In the genomic region with DNA sequence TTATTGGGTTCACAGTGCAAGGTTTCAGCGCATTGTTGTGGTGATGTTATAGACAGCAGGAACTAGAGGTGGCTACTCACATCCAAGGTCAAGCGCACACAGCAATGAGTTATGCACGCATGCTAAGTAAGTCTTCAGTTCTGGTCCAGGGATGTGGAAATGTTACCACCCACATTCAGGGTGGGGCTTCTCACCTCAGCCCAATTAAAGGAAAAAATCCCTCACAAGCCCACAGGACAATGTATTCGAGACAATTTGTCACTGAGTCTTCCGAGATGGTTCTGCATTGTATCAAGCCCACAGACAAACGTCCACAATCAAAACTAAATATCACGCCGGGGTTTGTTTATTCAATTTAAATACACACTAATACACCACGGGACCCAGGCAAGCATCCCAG, we compare ENCODE assay signal across 8 mouse cellular contexts. TPM values are rescaled to one million over a fixed set of nuclear protein-coding genes. Genes with fewer than 3 reads are reported as not detected.
DNase-seq lines count a peak whose midpoint lies in the region; ATAC-seq and TF ChIP-seq lines count a peak whose summit lies in the region.

No protein-coding gene starts in this region.

- no peak for TF ChIP-seq EP300 in MEL (IDR thresholded peaks at IDR 0.05; ENCODE audit: low read depth in 1 of 2, low read length in 2 of 2)

- peaks cover 6% of the 10 kb centered on the region; the same call in 1 of the 2 replicates for H3K4me1 ChIP-seq in heart, embryonic 11.5 days (ENCODE audit: control insufficient read depth, insufficient read depth, low read length)
- H3K4me1 ChIP-seq in MEL (ENCODE audit: control insufficient read depth in 1 of 2, insufficient read depth in 2 of 2, low read length in 2 of 2) = peaks cover 0 to 5% of the 10 kb centered on the region in 2 experiments; a peak in 3 of 4 replicates
- no peaks in the 10 kb centered on the region; the same call in 1 of the 2 replicates for H3K4me1 ChIP-seq in forebrain, embryonic 11.5 days (replicated peaks; ENCODE audit: control insufficient read depth, insufficient read depth, low read length)
- H3K4me1 ChIP-seq in kidney, embryonic 15.5 days = peaks cover 6% of the 10 kb centered on the region
- peaks cover 17% of the 10 kb centered on the region for H3K4me1 ChIP-seq in midbrain, embryonic 15.5 days

- peak overlapping the region; percentile 75; the same call in 1 of the 2 replicates for H3K9ac ChIP-seq in heart, embryonic 11.5 days (ENCODE audit: low read depth, low read length)
- H3K9ac ChIP-seq in MEL (ENCODE audit: control insufficient read depth, low read depth, low read length, poor library complexity, severe bottlenecking) = peak overlapping the region; percentile 65
- no peak overlapping the region; the same call in 1 of the 2 replicates for H3K9ac ChIP-seq in forebrain, embryonic 11.5 days (ENCODE audit: low read length)
- peak overlapping the region; percentile 34; the same call in 1 of the 2 replicates for H3K9ac ChIP-seq in kidney, embryonic 15.5 days
- H3K9ac ChIP-seq in midbrain, embryonic 15.5 days = peak overlapping the region; percentile 92

- H3K27ac ChIP-seq in heart, embryonic 11.5 days (ENCODE audit: low read depth, low read length) = no peak overlapping the region
- no peak overlapping the region; the same call in 1 of the 2 replicates for H3K27ac ChIP-seq in MEL (ENCODE audit: control insufficient read depth, low read depth, low read length)
- no peak overlapping the region for H3K27ac ChIP-seq in forebrain, embryonic 11.5 days (ENCODE audit: low read depth, low read length)
- no peak overlapping the region for H3K27ac ChIP-seq in kidney, embryonic 15.5 days
- peak overlapping the region; percentile 91 for H3K27ac ChIP-seq in midbrain, embryonic 15.5 days

- DNase-seq in heart, postnatal 14 days = no peak
- DNase-seq in MEL (ENCODE audit: low read depth, low spot score) = peak; percentile 28
- DNase-seq in forebrain, embryonic 11.5 days (ENCODE audit: low spot score) = no peak
- DNase-seq in thymus, postnatal 36 days = no peak
- DNase-seq in urinary bladder, postnatal 4 days (ENCODE audit: low spot score in 2 of 2) = no peak

- no peak for TF ChIP-seq CTCF in MEL (IDR thresholded peaks at IDR 0.05 in 2 of 3, conservative IDR thresholded peaks at IDR 0.05 in 1 of 3; ENCODE audit: control insufficient read depth in 1 of 3, insufficient read depth in 1 of 3, low read depth in 2 of 3, low read length in 3 of 3, poor library complexity in 1 of 3, severe bottlenecking in 1 of 3)

- no peak for ATAC-seq in heart, embryonic 11.5 days (replicated peaks; ENCODE audit: insufficient number of reproducible peaks, low FRiP score, low TSS enrichment)
- ATAC-seq in forebrain, embryonic 11.5 days (replicated peaks; ENCODE audit: low FRiP score) = peak; percentile 18
- peak; percentile 7; the same call in 1 of the 2 replicates for ATAC-seq in kidney, embryonic 15.5 days (replicated peaks; ENCODE audit: low FRiP score)
- peak; percentile 24 for ATAC-seq in midbrain, embryonic 15.5 days (replicated peaks)

- H3K4me2 ChIP-seq in heart, embryonic 11.5 days = peak overlapping the region; percentile 79
- peak overlapping the region; percentile 64; the same call in 1 of the 2 replicates for H3K4me2 ChIP-seq in forebrain, embryonic 11.5 days (ENCODE audit: low read depth, low read length, severe bottlenecking)
- peak overlapping the region; percentile 63 for H3K4me2 ChIP-seq in kidney, embryonic 15.5 days
- H3K4me2 ChIP-seq in midbrain, embryonic 15.5 days = peak overlapping the region; percentile 65

- intact Hi-C loops in heart, postnatal 14 days (cut with DNase I) = loop anchor here (5.0 kb wide), 1 partner anchor 40 kb away; no protein-coding TSS in a partner anchor

- peak overlapping the region; percentile 79 for H3K4me3 ChIP-seq in heart, embryonic 11.5 days (ENCODE audit: low read depth, low read length)
- H3K4me3 ChIP-seq in MEL (ENCODE audit: control insufficient read depth in 1 of 2, insufficient read depth in 1 of 2, low read depth in 2 of 2, low read length in 2 of 2) = peak overlapping the region; percentile 81 to 97
- no peak overlapping the region for H3K4me3 ChIP-seq in forebrain, embryonic 11.5 days (ENCODE audit: low read depth, low read length)
- peak overlapping the region; percentile 66 for H3K4me3 ChIP-seq in kidney, embryonic 15.5 days (replicated peaks)
- peak overlapping the region; percentile 94 for H3K4me3 ChIP-seq in midbrain, embryonic 15.5 days

- WGBS in heart, embryonic 11.5 days (ENCODE audit: insufficient replicate concordance) = 78% methylated on average over 9 of the region's 9 CpGs
- 82% methylated on average over 9 of the region's 9 CpGs for WGBS in forebrain, embryonic 11.5 days
- WGBS in kidney, embryonic 15.5 days = 73% methylated on average over 9 of the region's 9 CpGs
- 74% methylated on average over 9 of the region's 9 CpGs for WGBS in midbrain, embryonic 15.5 days

- TF ChIP-seq POLR2A in MEL (IDR thresholded peaks at IDR 0.05; ENCODE audit: control insufficient read depth in 1 of 2, insufficient read depth in 1 of 2, low read depth in 1 of 2, low read length in 2 of 2, poor library complexity in 1 of 2) = no peak

- H3K36me3 ChIP-seq in heart, embryonic 11.5 days (ENCODE audit: control insufficient read depth, insufficient read depth, low read length) = no peaks in the 10 kb centered on the region
- H3K36me3 ChIP-seq in MEL (ENCODE audit: control insufficient read depth in 1 of 2, insufficient read depth in 2 of 2, low read length in 2 of 2) = peaks cover 0 to 11% of the 10 kb centered on the region in 2 experiments; a peak in 2 of 4 replicates
- H3K36me3 ChIP-seq in forebrain, embryonic 11.5 days (ENCODE audit: control insufficient read depth, insufficient read depth, low read length) = no peaks in the 10 kb centered on the region
- H3K36me3 ChIP-seq in kidney, embryonic 15.5 days = no peaks in the 10 kb centered on the region
- no peaks in the 10 kb centered on the region for H3K36me3 ChIP-seq in midbrain, embryonic 15.5 days (replicated peaks)

- peaks cover 10% of the 10 kb centered on the region for H3K79me2 ChIP-seq in MEL (ENCODE audit: control insufficient read depth, insufficient read depth, low read length, poor library complexity)

- TF ChIP-seq RAD21 in MEL (IDR thresholded peaks at IDR 0.05; ENCODE audit: low read depth, low read length) = no peak

- H3K27me3 ChIP-seq in heart, embryonic 11.5 days (ENCODE audit: control insufficient read depth, insufficient read depth, low read length) = no peaks in the 10 kb centered on the region
- no peaks in the 10 kb centered on the region; a peak in 1 of 4 replicates for H3K27me3 ChIP-seq in MEL (ENCODE audit: control insufficient read depth in 1 of 2, insufficient read depth in 2 of 2, low read length in 2 of 2)
- H3K27me3 ChIP-seq in forebrain, embryonic 11.5 days (ENCODE audit: control insufficient read depth, insufficient read depth, low read length) = no peaks in the 10 kb centered on the region
- no peaks in the 10 kb centered on the region for H3K27me3 ChIP-seq in kidney, embryonic 15.5 days
- no peaks in the 10 kb centered on the region for H3K27me3 ChIP-seq in midbrain, embryonic 15.5 days (replicated peaks)

- H3K9me3 ChIP-seq in heart, embryonic 11.5 days (replicated peaks; ENCODE audit: control insufficient read depth, low read length) = no peaks in the 10 kb centered on the region
- H3K9me3 ChIP-seq in MEL (replicated peaks; ENCODE audit: insufficient read depth, low read length) = no peaks in the 10 kb centered on the region
- no peaks in the 10 kb centered on the region for H3K9me3 ChIP-seq in forebrain, embryonic 11.5 days (ENCODE audit: control insufficient read depth, low read length)
- H3K9me3 ChIP-seq in kidney, embryonic 15.5 days (replicated peaks) = no peaks in the 10 kb centered on the region
- no peaks in the 10 kb centered on the region for H3K9me3 ChIP-seq in midbrain, embryonic 15.5 days

TF ChIP-seq in MEL, 35 proteins besides CTCF, POLR2A, EP300 and RAD21:
- TF ChIP-seq ZNF384 (IDR thresholded peaks at IDR 0.05; ENCODE audit: low read depth, low read length) = no peak
- no peak for TF ChIP-seq ZC3H11A (IDR thresholded peaks at IDR 0.05; ENCODE audit: low read depth, low read length)
- TF ChIP-seq ETS1 (IDR thresholded peaks at IDR 0.05; ENCODE audit: low read depth, low read length) = no peak
TF ChIP-seq in MEL: peak in this region for 0.

RNA-seq across cellular contexts. Expression of gene Lmbrd1, which starts 0.7 kb away (rescaled TPM):
- polyA plus RNA-seq in heart, embryonic 11.5 days (2014; fragmentation: Nextera tagmentation; extraction: Ambion mirVana) = 21.9 and 28.3 TPM in 2 replicates
- total RNA-seq in heart, postnatal 14 days (2021) = 10 to 100 TPM; 33.7 to 39.4 TPM
- total RNA-seq in MEL (2012; rRNA removed) = 17.3 and 17.6 TPM in 2 replicates
- 10 to 100 TPM in 1 of 2 experiments, not detected in 1; 24.0 TPM for polyA plus RNA-seq in MEL (2012; ENCODE audit: insufficient read depth in 1 of 2, insufficient read length in 2 of 2, low read depth in 1 of 2, low replicate concordance in 2 of 2, missing spikeins in 1 of 2)
- 24.7 and 29.4 TPM in 2 replicates for polyA plus RNA-seq in forebrain, embryonic 11.5 days (2014; fragmentation: Nextera tagmentation; extraction: Ambion mirVana)
- polyA plus RNA-seq in kidney, embryonic 15.5 days (2015; fragmentation: Nextera tagmentation; extraction: Ambion mirVana) = 31.8 and 34.9 TPM in 2 replicates
- polyA plus RNA-seq in midbrain, embryonic 15.5 days (2015; fragmentation: Nextera tagmentation; extraction: Ambion mirVana) = 43.4 and 50.0 TPM in 2 replicates
